Mouse (Mus musculus) hindbrain, embryonic 15.5 days (tissue): ENCODE measurements around the gene Sash1. TPM values are rescaled to one million over a fixed set of nuclear protein-coding genes. Genes with fewer than 3 reads are reported as not detected.

Experiments
- ATAC-seq: fragments of 200-750 bp; cut with Nextera tagmentation; 2 replicates; pipeline ENCODE4 v1.8.0; 2017; ENCODE audit warnings: low read depth, moderate number of reproducible peaks, moderate TSS enrichment; ENCODE audit not compliant: low FRiP score
- H3K27ac ChIP-seq: fragments of 300-500 bp; sonication (generic); replicated peaks from 2 replicates; pipeline ENCODE4 v1.5.1; 2015; ENCODE audit warnings: mild to moderate bottlenecking, inconsistent platforms
- H3K27me3 ChIP-seq: fragments of 300-500 bp; sonication (generic); 2 replicates; pipeline ENCODE4 v1.6.1; 2015; ENCODE audit warnings: control low read depth, inconsistent platforms
- H3K36me3 ChIP-seq: fragments of 300-500 bp; sonication (generic); 2 replicates; pipeline ENCODE4 v1.6.1; 2015; ENCODE audit warnings: control low read depth, inconsistent platforms
- H3K4me1 ChIP-seq: fragments of 300-500 bp; sonication (generic); replicated peaks from 2 replicates; pipeline ENCODE4 v1.6.1; 2015; ENCODE audit warnings: control low read depth, inconsistent platforms
- H3K4me2 ChIP-seq: fragments of 300-500 bp; sonication (generic); 2 replicates; pipeline ENCODE4 v1.6.1; 2015; ENCODE audit warnings: moderate library complexity, mild to moderate bottlenecking, inconsistent platforms
- H3K4me3 ChIP-seq: fragments of 300-500 bp; sonication (generic); 2 replicates; pipeline ENCODE4 v1.5.1; 2015; ENCODE audit warnings: mild to moderate bottlenecking, inconsistent platforms
- H3K9ac ChIP-seq: fragments of 300-500 bp; sonication (generic); 2 replicates; pipeline ENCODE4 v1.6.1; 2015; ENCODE audit warnings: inconsistent platforms
- H3K9me3 ChIP-seq: fragments of 300-500 bp; sonication (generic); 2 replicates; pipeline ENCODE4 v1.6.1; 2016; ENCODE audit warnings: control low read depth, inconsistent platforms
- WGBS: fragments of 180-500 bp; shearing (Covaris S2); methylation state at CpG from one replicate; pipeline ENCODE4 v1.1.7; 2015; 5-methylcytosine and 5-hydroxymethylcytosine counted together
- polyA plus RNA-seq: library from polyadenylated mRNA; unstranded; fragments of >200 nt; fragmentation: Nextera tagmentation; extraction: Ambion mirVana; gene quantifications from 2 replicates; pipeline ENCODE4 v1.2.1, GENCODE M21; 2015

The Sash1 gene
- 3.1 and 3.3 TPM in 2 replicates for polyA plus RNA-seq

GRCm38 (mm10) chr10:8885630-8886527 is at the start of gene Sash1:
Sash1 (minus strand) TSS chr10:8886070.
- Histone ChIP-seq H3K27ac (peak within 1 kb of the TSS; percentile 83), H3K9ac (peak within 1 kb of the TSS; percentile 40), H3K9me3 (no peaks in the 10 kb centered on the region), H3K36me3 (no peaks in the 10 kb centered on the region), H3K4me1 (peaks cover 11% of the 10 kb centered on the region), H3K27me3 (peaks cover 3% of the 10 kb centered on the region; the same call in 1 of the 2 replicates), H3K4me3 (peak within 1 kb of the TSS; percentile 65), H3K4me2 (peak within 1 kb of the TSS; percentile 92)
- under 1% methylated on average over 79 of the region's 80 CpGs for WGBS
- peak; percentile 94 for ATAC-seq

- no peaks in the 10 kb centered on the region for H3K27me3 ChIP-seq
- ATAC-seq: no peak
- H3K9me3 ChIP-seq: no peaks in the 10 kb centered on the region
- no peak overlapping the region for H3K27ac ChIP-seq
- H3K36me3 ChIP-seq: no peaks in the 10 kb centered on the region
- WGBS: 74% methylated on average over 4 of the region's 4 CpGs
- H3K4me1 ChIP-seq: no peaks in the 10 kb centered on the region
- no peak overlapping the region for H3K4me2 ChIP-seq
- H3K4me3 ChIP-seq: no peak overlapping the region
- no peak overlapping the region for H3K9ac ChIP-seq
Measured at GRCm38 (mm10) chr10:8935601-8936000, 49.7 kb upstream of the Sash1 start.

DNA sequence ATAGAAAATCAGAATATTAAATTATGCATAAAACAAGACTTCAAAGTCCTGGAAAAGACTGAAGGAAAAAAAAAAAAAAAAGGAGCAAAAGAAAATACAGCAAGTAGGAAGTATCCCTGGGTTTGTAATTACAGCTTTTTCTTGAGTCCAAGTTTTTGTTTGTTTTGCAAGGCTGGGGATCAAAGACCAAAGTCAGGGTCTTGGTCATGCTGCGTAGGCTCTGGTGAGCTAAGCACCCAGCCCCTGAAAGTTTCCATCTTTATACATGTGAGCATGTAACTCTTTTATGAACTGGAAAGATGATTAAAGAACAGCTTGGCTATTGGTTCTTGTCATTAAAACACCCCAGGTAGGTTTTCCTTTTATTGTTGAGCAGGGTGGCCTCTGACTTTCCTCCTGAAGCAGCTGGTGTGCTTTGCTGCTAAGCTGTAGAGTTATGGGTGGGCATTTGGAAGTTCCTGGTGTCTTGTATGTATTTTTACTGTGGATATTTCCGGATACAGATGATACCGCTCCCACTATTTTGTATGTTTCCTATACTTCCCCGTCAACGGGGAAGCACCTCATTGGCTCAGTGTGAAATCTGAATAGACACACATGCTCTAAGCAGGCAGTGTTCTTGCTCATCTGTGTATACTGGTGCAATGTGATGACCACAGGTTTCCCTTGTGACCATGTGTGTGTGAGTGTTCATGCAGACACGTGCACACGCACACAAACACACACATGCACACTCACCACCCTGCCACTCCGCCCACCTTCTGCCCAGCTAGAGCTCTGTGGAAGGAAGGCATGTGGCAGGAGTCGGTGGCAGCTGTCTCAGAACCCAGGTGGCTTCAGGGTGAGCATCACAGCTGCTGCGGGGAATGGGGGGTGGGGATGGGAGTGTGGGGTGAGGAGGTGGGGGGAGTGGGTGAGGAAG is 47.8 kb upstream of the Sash1 start:
- Histone ChIP-seq H3K9me3 (no peaks in the 10 kb centered on the region), H3K4me2 (no peak overlapping the region), H3K4me1 (peaks cover 11% of the 10 kb centered on the region), H3K9ac (no peak overlapping the region), H3K4me3 (no peak overlapping the region), H3K36me3 (no peaks in the 10 kb centered on the region), H3K27me3 (no peaks in the 10 kb centered on the region), H3K27ac (no peak overlapping the region)
- ATAC-seq: no peak
- 87% methylated on average over 10 of the region's 10 CpGs for WGBS

- no peak for ATAC-seq
Measured at GRCm38 (mm10) chr10:8931548-8932240, 45.8 kb upstream of the Sash1 start.

GRCm38 (mm10) chr10:8930672-8931071 is 44.8 kb upstream of the Sash1 start:
- no peak overlapping the region for H3K27ac ChIP-seq
- H3K9me3 ChIP-seq: no peaks in the 10 kb centered on the region
- no peaks in the 10 kb centered on the region for H3K27me3 ChIP-seq
- H3K9ac ChIP-seq: no peak overlapping the region
- H3K36me3 ChIP-seq: no peaks in the 10 kb centered on the region
- no peak for ATAC-seq
- H3K4me2 ChIP-seq: no peak overlapping the region
- peaks cover 16% of the 10 kb centered on the region for H3K4me1 ChIP-seq
- H3K4me3 ChIP-seq: no peak overlapping the region

More at GRCm38 (mm10) chr10:8931548-8932240, 45.8 kb upstream of the Sash1 start:
- H3K9me3 ChIP-seq: no peaks in the 10 kb centered on the region
- H3K9ac ChIP-seq: no peak overlapping the region
- no peak overlapping the region for H3K4me3 ChIP-seq
- H3K36me3 ChIP-seq: no peaks in the 10 kb centered on the region
- peaks cover 16% of the 10 kb centered on the region for H3K4me1 ChIP-seq
- no peak overlapping the region for H3K27ac ChIP-seq
- WGBS: 90% methylated on average over 8 of the region's 8 CpGs
- no peak overlapping the region for H3K4me2 ChIP-seq
- no peaks in the 10 kb centered on the region for H3K27me3 ChIP-seq

DNA sequence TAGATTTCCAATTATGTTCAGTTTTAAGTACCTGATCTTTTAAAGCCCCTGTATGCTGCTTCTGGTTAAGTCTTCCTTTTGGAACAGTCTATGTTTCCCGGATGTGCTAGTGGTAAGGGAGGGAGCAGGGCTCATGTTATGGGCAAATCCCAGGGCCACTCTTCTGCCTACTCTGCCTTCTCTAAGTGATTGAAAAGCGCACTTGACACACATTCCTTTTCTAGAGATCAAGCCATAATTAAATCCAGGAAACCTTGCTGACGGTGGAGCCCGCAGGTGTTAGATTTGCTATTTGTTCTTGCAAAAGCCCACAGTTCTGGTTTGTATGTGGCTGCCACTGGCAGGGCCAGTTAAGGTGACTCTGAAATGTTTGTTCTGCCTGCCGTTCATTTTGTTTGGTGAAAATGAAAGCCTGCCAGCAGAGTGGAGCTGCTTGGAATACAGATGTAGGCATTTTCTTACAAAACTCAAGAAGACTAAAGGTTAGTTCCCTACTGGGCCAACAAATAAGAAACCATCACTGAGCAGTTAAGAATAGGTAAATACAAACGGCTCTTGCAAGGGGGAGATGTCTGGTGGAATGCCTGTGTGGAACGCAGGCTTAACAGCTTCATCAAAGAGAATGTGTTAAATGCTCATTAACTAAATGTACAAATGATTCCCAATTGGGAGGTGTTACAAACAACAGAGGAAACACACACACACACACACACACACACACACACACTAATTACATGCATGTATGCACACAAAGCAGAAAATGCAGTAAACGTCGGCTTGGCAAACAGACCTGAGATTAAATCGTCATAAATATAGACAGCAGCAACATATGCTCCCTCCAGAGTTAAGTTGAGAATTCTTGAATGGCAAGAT is 43.1 kb upstream of the Sash1 start:
- Histone ChIP-seq H3K4me1 (peaks cover 16% of the 10 kb centered on the region), H3K27me3 (no peaks in the 10 kb centered on the region), H3K9me3 (no peaks in the 10 kb centered on the region), H3K4me2 (no peak overlapping the region), H3K9ac (no peak overlapping the region), H3K27ac (peak overlapping the region; percentile 34; the same call in 1 of the 2 replicates), H3K4me3 (no peak overlapping the region), H3K36me3 (no peaks in the 10 kb centered on the region)
- WGBS: 50% methylated on average over 10 of the region's 10 CpGs
- peak; percentile 43; the same call in 1 of the 2 replicates for ATAC-seq

DNA sequence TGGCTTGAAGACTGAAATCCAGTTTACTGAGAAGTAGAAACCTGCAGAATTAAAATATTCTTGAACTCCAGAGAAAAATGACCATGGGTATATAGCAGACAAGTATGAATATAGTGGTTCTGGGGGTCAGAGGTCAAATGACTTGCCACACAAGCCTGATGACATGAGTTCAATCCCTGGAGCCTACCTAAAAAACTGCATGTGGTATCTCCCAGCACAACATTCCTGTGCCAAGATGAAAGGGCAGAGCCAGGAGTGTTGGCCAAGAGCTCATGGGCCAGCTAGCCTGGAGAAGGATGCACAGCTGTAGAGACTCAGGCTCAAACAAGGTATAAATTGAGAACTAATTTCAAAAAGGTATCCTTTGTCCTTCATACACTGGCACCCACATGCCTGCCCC is 42.4 kb upstream of the Sash1 start:
- no peaks in the 10 kb centered on the region for H3K36me3 ChIP-seq
- no peaks in the 10 kb centered on the region for H3K9me3 ChIP-seq
- H3K4me3 ChIP-seq: no peak overlapping the region
- no peak overlapping the region for H3K4me2 ChIP-seq
- H3K9ac ChIP-seq: no peak overlapping the region
- H3K4me1 ChIP-seq: peaks cover 16% of the 10 kb centered on the region
- H3K27me3 ChIP-seq: no peaks in the 10 kb centered on the region
- H3K27ac ChIP-seq: peak overlapping the region; percentile 34; the same call in 1 of the 2 replicates
- ATAC-seq: no peak

DNA sequence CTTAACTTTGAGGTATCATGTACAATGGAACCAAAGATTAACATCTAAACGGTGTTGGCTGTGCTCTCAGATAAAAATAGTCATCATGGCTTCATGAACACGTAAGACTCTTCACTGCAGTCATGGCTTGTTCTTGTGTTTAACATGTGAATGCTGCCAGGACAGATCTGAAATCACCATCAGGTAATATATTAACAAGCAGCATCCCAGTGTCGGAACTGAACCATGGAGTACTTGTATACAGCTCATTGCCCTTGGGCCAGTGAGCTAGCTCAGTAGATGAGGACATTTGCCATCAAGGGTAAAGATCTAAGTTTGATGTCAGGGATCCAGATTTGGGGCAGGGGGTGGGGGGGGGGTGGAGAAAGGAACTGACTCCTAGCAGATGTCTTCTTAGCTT is 41.0 kb upstream of the Sash1 start:
- Histone ChIP-seq H3K36me3 (no peaks in the 10 kb centered on the region), H3K4me3 (no peak overlapping the region), H3K9me3 (no peaks in the 10 kb centered on the region), H3K27ac (no peak overlapping the region), H3K4me1 (peaks cover 16% of the 10 kb centered on the region), H3K27me3 (no peaks in the 10 kb centered on the region), H3K4me2 (no peak overlapping the region), H3K9ac (no peak overlapping the region)
- no peak for ATAC-seq
- WGBS: 91% methylated on average over 3 of the region's 3 CpGs

- H3K9me3 ChIP-seq: no peaks in the 10 kb centered on the region
- no peak overlapping the region for H3K9ac ChIP-seq
- WGBS: 90% methylated on average over 3 of the region's 3 CpGs
- no peak overlapping the region for H3K4me3 ChIP-seq
- H3K27me3 ChIP-seq: no peaks in the 10 kb centered on the region
- peaks cover 17% of the 10 kb centered on the region for H3K4me1 ChIP-seq
- no peak overlapping the region for H3K4me2 ChIP-seq
- H3K36me3 ChIP-seq: no peaks in the 10 kb centered on the region
- no peak for ATAC-seq
- H3K27ac ChIP-seq: no peak overlapping the region
Measured at GRCm38 (mm10) chr10:8926295-8926694, 40.4 kb upstream of the Sash1 start.

GRCm38 (mm10) chr10:8925299-8925698 is 39.4 kb upstream of the Sash1 start:
- H3K27ac ChIP-seq: no peak overlapping the region
- no peaks in the 10 kb centered on the region for H3K27me3 ChIP-seq
- H3K9me3 ChIP-seq: no peaks in the 10 kb centered on the region
- H3K4me2 ChIP-seq: no peak overlapping the region
- no peak for ATAC-seq
- H3K4me1 ChIP-seq: peaks cover 20% of the 10 kb centered on the region
- no peak overlapping the region for H3K4me3 ChIP-seq
- no peaks in the 10 kb centered on the region for H3K36me3 ChIP-seq
- no peak overlapping the region for H3K9ac ChIP-seq
- WGBS: 64% methylated on average over 5 of the region's 5 CpGs
